29 mouse cellular contexts compared by ENCODE assay signal in the genomic region with DNA sequence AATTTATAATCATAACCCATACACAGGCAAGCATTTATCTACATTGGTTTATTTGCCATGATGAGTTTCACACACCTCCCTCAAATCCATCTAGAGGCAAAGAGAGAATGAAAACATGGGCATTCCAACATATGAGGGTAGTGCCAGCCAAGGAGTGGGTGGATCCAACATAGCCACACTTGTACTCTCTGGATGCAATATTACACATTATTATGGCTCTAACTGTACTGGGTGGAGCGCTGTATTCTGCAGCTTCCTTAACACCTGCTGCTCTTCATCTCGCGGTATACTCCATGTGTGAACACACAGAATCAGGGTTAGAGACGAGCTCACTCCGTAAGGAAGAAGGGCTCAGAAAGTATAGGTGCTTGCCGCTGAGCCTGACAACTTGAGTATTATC.
A peak's percentile ranks its signal among the peaks of the same experiment; 100 is the strongest.
DNase-seq lines count a peak whose midpoint lies in the region; ATAC-seq and TF ChIP-seq lines count a peak whose summit lies in the region.
"Had no signal": no experiment of that assay in that cellular context is flagged by ENCODE, and none has a peak within 500 bp of the region (broad histone marks: within the 10 kb centered on the region; RNA-seq: fewer than 3 reads in every experiment).

No protein-coding gene starts in this region.

- intact Hi-C loops in left cerebral cortex, adult 2 months (cut with DNase I) = loop anchor here (1.0 to 5.0 kb wide), 3 partner anchors 28 to 102 kb away; a partner anchor contains a TSS

- peaks cover 3% of the 10 kb centered on the region; the same call in 1 of the 2 replicates for H3K36me3 ChIP-seq in forebrain, embryonic 14.5 days (ENCODE audit: control insufficient read depth, insufficient read depth, low read length)
- H3K36me3 ChIP-seq in forebrain, embryonic 12.5 days (replicated peaks) = no peaks in the 10 kb centered on the region; the same call in 1 of the 2 replicates
- H3K36me3 ChIP-seq: liver, embryonic 13.5 days; stomach, embryonic 15.5 days had no signal

- DNase-seq in forebrain, embryonic 14.5 days (ENCODE audit: low spot score) = no peak
- peak; percentile 24 to 59 for DNase-seq in frontal cortex, postnatal 36 days (ENCODE audit: low spot score in 2 of 2)
- no peak for DNase-seq in frontal cortex, postnatal 10 days (ENCODE audit: low spot score in 2 of 2)
- no peak for DNase-seq in left cerebral cortex, adult 2 months (ENCODE audit: extremely low spot score in 1 of 2, low spot score in 2 of 2)
- DNase-seq in left cerebral cortex, adult 11 months (ENCODE audit: low spot score) = no peak
- DNase-seq in layer of hippocampus, adult 2 months (ENCODE audit: low spot score in 2 of 2) = peak; percentile 33 to 72
- DNase-seq in gastrocnemius, adult 18-20 months (ENCODE audit: low spot score) = no peak
- DNase-seq: adrenal gland, adult 2 months; adrenal gland, postnatal 36 days; cerebellum, adult 8-10 months; cerebellum, postnatal 36 days; gastrocnemius, adult 2 months; gastrocnemius, postnatal 36 days; heart, adult 2 months; kidney, adult 18-20 months; liver, embryonic 13.5 days; lung, adult 18-20 months; lung, postnatal 4 days had no signal

- H3K9ac ChIP-seq in forebrain, embryonic 14.5 days (ENCODE audit: low read length) = no peak overlapping the region
- no peak overlapping the region for H3K9ac ChIP-seq in forebrain, embryonic 12.5 days
- H3K9ac ChIP-seq: heart, embryonic 12.5 days; hindbrain, embryonic 15.5 days; limb, embryonic 15.5 days; liver, embryonic 13.5 days; midbrain, embryonic 13.5 days; stomach, embryonic 15.5 days had no signal

- 91% methylated on average over 6 of the region's 6 CpGs for WGBS in forebrain, embryonic 14.5 days
- WGBS in forebrain, embryonic 12.5 days = 93% methylated on average over 6 of the region's 6 CpGs

- H3K4me1 ChIP-seq in forebrain, embryonic 14.5 days (ENCODE audit: control insufficient read depth, insufficient read depth, low read length) = 0 out of 2 replicates have a peak, but pooled peaks cover 5% of the 10 kb centered on the region
- H3K4me1 ChIP-seq in forebrain, embryonic 12.5 days = peaks cover 7% of the 10 kb centered on the region; the same call in 1 of the 2 replicates
- H3K4me1 ChIP-seq: hindbrain, embryonic 15.5 days; limb, embryonic 10.5 days; limb, embryonic 15.5 days; liver, embryonic 13.5 days; stomach, embryonic 15.5 days had no signal

- ATAC-seq in forebrain, embryonic 14.5 days = no peak
- ATAC-seq in forebrain, embryonic 12.5 days (ENCODE audit: low FRiP score) = no peak
- ATAC-seq: activated CD4-positive, CD25-positive, alpha-beta regulatory T cell, adult 4 months; lung, postnatal 0 days; midbrain, embryonic 13.5 days had no signal

- no peaks in the 10 kb centered on the region for H3K27me3 ChIP-seq in forebrain, embryonic 14.5 days (replicated peaks; ENCODE audit: control insufficient read depth, insufficient read depth, low read length)
- H3K27me3 ChIP-seq in forebrain, embryonic 12.5 days = no peaks in the 10 kb centered on the region
- H3K27me3 ChIP-seq: CH12.LX; heart, embryonic 12.5 days; hindbrain, embryonic 15.5 days; limb, embryonic 15.5 days; liver, embryonic 13.5 days; megakaryocyte, embryonic 14.5 days; midbrain, embryonic 13.5 days; stomach, embryonic 15.5 days had no signal

- H3K27ac ChIP-seq in forebrain, embryonic 14.5 days (ENCODE audit: low read depth, low read length) = peak overlapping the region; percentile 45; the same call in 1 of the 2 replicates
- H3K27ac ChIP-seq in forebrain, embryonic 12.5 days = no peak overlapping the region
- H3K27ac ChIP-seq in left cerebral cortex, adult 2 months = peak overlapping the region; percentile 77; the same call in 1 of the 2 replicates
- H3K27ac ChIP-seq in layer of hippocampus, adult 2 months = peak overlapping the region; percentile 93
- H3K27ac ChIP-seq: gastrocnemius, adult 2 months; heart, adult 2 months; hindbrain, embryonic 15.5 days; limb, embryonic 10.5 days; limb, embryonic 15.5 days; liver, embryonic 13.5 days; stomach, embryonic 15.5 days had no signal

- no peak overlapping the region for H3K4me3 ChIP-seq in forebrain, embryonic 14.5 days (ENCODE audit: low read depth, low read length)
- H3K4me3 ChIP-seq in forebrain, embryonic 12.5 days (replicated peaks) = no peak overlapping the region
- no peak overlapping the region for H3K4me3 ChIP-seq in left cerebral cortex, adult 2 months
- no peak overlapping the region for H3K4me3 ChIP-seq in layer of hippocampus, adult 2 months
- H3K4me3 ChIP-seq: gastrocnemius, adult 2 months; heart, adult 2 months; heart, embryonic 12.5 days; hindbrain, embryonic 15.5 days; limb, embryonic 10.5 days; limb, embryonic 15.5 days; liver, embryonic 13.5 days; megakaryocyte, embryonic 14.5 days; midbrain, embryonic 13.5 days; stomach, embryonic 15.5 days had no signal

- no peak overlapping the region for H3K4me2 ChIP-seq in forebrain, embryonic 14.5 days (ENCODE audit: low read length)
- H3K4me2 ChIP-seq in forebrain, embryonic 12.5 days = no peak overlapping the region
- H3K4me2 ChIP-seq: heart, embryonic 12.5 days; hindbrain, embryonic 15.5 days; limb, embryonic 15.5 days; liver, embryonic 13.5 days; midbrain, embryonic 13.5 days; stomach, embryonic 15.5 days had no signal

- TF ChIP-seq CTCF in left cerebral cortex, adult 2 months (IDR thresholded peaks at IDR 0.05) = no peak
- no peak for TF ChIP-seq CTCF in layer of hippocampus, adult 2 months (conservative IDR thresholded peaks at IDR 0.05)

- no peaks in the 10 kb centered on the region for H3K9me3 ChIP-seq in forebrain, embryonic 14.5 days (replicated peaks; ENCODE audit: control insufficient read depth, low read length)
- no peaks in the 10 kb centered on the region for H3K9me3 ChIP-seq in forebrain, embryonic 12.5 days
- H3K9me3 ChIP-seq: heart, embryonic 12.5 days; hindbrain, embryonic 15.5 days; limb, embryonic 10.5 days; limb, embryonic 15.5 days; liver, embryonic 13.5 days; megakaryocyte, embryonic 14.5 days; midbrain, embryonic 13.5 days; stomach, embryonic 15.5 days had no signal

Comparison
In these comparisons a context has a peak if more than half of its experiments do, and no peak if none do; other contexts are left out.
1. DNase-seq: peak in frontal cortex, postnatal 36 days (2 of 2) and layer of hippocampus, adult 2 months (2 of 2); none in forebrain, embryonic 14.5 days (single experiment), frontal cortex, postnatal 10 days (0 of 2), left cerebral cortex, adult 2 months (0 of 2), left cerebral cortex, adult 11 months (single experiment) and gastrocnemius, adult 18-20 months (single experiment).